Mouse (Mus musculus): ENCODE data around the gene Tmeff1. TPM values are rescaled to one million over a fixed set of nuclear protein-coding genes. Genes with fewer than 3 reads are reported as not detected.

Gene Tmeff1
- polyA plus RNA-seq, 1 experiment from 2014 or later, result 16.7 TPM

DNA sequence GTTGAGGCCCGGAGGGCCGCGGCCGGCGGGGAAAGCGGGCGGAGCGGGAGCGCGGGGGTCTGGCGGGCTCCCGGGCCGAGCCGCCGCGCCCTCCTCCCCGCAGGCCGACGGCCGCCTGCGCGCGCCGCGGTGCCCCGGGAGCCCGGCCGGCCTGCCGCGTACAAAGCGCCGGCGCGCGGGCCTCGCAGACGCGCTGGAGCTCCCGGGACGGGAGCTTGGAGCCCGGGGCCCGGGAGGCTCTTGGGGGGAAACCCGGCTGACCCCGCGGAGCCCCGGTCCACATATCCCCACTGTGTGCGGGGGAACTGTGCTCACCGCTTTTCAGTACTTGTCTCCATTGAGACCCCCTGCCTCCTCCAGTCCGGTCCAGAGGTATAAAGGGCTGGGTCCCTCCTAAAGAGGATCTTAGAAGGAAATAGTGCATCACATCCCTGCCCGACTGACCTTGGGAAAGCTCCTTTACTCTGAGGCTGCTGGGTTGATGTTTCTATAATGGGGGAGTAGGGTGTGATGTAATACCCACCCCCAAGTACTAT, 44.3 kb upstream of the Tmeff1 start:
- Histone ChIP-seq H3K4me2 (replicated peaks; ENCODE audit: low read depth) (peak overlapping the region; percentile 76), H3K36me3 (ENCODE audit: control insufficient read depth, insufficient read depth, low read length) (no peaks in the 10 kb centered on the region), H3K27me3 (ENCODE audit: control insufficient read depth, insufficient read depth, low read length) (no peaks in the 10 kb centered on the region), H3K4me1 (replicated peaks; ENCODE audit: control insufficient read depth, insufficient read depth) (no peaks in the 10 kb centered on the region; the same call in none of the 2 replicates), H3K9me3 (ENCODE audit: control insufficient read depth, low read length) (no peaks in the 10 kb centered on the region), H3K27ac (replicated peaks) (peak overlapping the region; percentile 88), H3K9ac (ENCODE audit: low read length) (peak overlapping the region; percentile 94), H3K4me3 (ENCODE audit: low read depth, low read length) (peak overlapping the region; percentile 70)
- TF ChIP-seq EP300 (optimal IDR thresholded peaks at IDR 0.05), result no peak
- 2% methylated on average over 35 of the region's 50 CpGs for WGBS
- peak; percentile 70 for ATAC-seq (ENCODE audit: low FRiP score, low TSS enrichment)
- DNase-seq (ENCODE audit: low spot score), result peak; percentile 56

DNA sequence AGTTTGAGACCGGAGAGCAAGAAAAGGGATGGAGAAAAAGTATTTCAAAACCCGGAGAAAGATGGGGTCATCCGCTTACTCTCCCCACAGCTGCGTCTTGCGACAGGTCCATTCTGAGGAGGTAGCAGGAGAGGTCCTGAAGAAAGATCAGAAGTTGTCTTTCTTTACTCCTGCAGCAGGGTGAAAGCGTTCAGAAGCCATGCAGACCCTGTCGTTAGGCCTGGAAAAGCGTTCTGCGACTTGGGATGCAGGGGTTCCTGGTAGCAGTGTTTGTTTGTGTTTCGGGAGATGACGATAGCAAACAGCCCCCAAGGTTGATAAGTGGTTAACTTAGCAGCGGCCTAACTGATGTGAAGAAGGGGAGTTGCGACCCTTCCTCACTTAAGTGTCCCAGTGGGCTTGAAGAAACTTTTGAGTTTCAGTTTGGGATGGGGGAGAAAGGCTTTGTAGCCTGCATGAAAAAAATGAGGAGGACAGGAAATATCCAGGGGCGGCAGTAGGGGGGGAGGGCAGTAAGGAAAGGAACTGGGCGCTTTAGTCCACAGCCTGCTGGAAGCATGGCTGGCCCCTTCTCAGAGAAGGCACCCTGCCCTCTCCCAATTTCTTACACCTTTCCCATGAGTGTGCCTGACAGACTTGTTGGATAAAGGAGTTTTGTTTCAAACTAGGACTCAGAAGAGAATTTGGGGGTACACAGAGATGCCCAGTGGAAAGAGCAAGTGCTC, 43.3 kb upstream of the Tmeff1 start:
- TF ChIP-seq CTCF (IDR thresholded peaks at IDR 0.05; ENCODE audit: low read depth), result no peak
- TF ChIP-seq EP300 (optimal IDR thresholded peaks at IDR 0.05), result no peak
- DNase-seq (ENCODE audit: low spot score) (peak; percentile 12), ATAC-seq (ENCODE audit: low FRiP score, low TSS enrichment) (no peak)
- Histone ChIP-seq H3K9me3 (ENCODE audit: control insufficient read depth, low read length) (no peaks in the 10 kb centered on the region), H3K27me3 (ENCODE audit: control insufficient read depth, insufficient read depth, low read length) (no peaks in the 10 kb centered on the region), H3K4me2 (replicated peaks; ENCODE audit: low read depth) (peak overlapping the region; percentile 76), H3K36me3 (ENCODE audit: control insufficient read depth, insufficient read depth, low read length) (no peaks in the 10 kb centered on the region), H3K4me1 (replicated peaks; ENCODE audit: control insufficient read depth, insufficient read depth) (no peaks in the 10 kb centered on the region; the same call in none of the 2 replicates), H3K4me3 (ENCODE audit: low read depth, low read length) (peak overlapping the region; percentile 70), H3K9ac (ENCODE audit: low read length) (peak overlapping the region; percentile 94; the same call in 1 of the 2 replicates), H3K27ac (replicated peaks) (no peak overlapping the region)
- WGBS, result 25% methylated on average over 15 of the region's 15 CpGs

DNA sequence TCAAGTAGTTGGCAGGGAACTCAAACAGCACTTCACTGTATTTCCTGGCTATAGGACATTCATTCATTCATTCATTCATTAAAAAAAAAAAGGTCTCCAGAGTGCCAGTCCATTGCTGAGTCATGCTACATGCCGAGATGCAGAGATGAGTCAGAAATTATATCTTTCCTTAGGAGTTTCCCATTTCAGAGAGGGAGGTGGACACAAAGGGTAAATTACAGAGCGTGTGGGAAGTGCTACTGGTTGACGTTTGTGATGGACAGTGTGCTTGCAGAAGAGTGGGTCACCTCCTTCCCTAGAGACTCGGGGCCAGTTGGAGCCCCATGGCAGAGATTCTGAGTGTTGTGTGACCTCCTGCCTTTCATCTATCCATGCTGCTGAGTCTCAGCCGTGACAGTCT, 42.6 kb upstream of the Tmeff1 start:
- peak; percentile 11 for DNase-seq (ENCODE audit: low spot score)
- no peak overlapping the region for H3K9ac ChIP-seq (ENCODE audit: low read length)
- H3K27ac ChIP-seq (replicated peaks), result no peak overlapping the region
- H3K4me1 ChIP-seq (replicated peaks; ENCODE audit: control insufficient read depth, insufficient read depth), result no peaks in the 10 kb centered on the region; the same call in none of the 2 replicates
- H3K27me3 ChIP-seq (ENCODE audit: control insufficient read depth, insufficient read depth, low read length), result no peaks in the 10 kb centered on the region
- H3K4me3 ChIP-seq (ENCODE audit: low read depth, low read length), result no peak overlapping the region
- no peak for TF ChIP-seq CTCF (IDR thresholded peaks at IDR 0.05; ENCODE audit: low read depth)
- no peak for TF ChIP-seq EP300 (optimal IDR thresholded peaks at IDR 0.05)
- peak overlapping the region; percentile 76; the same call in 1 of the 2 replicates for H3K4me2 ChIP-seq (replicated peaks; ENCODE audit: low read depth)
- no peaks in the 10 kb centered on the region for H3K9me3 ChIP-seq (ENCODE audit: control insufficient read depth, low read length)
- no peaks in the 10 kb centered on the region for H3K36me3 ChIP-seq (ENCODE audit: control insufficient read depth, insufficient read depth, low read length)
- no peak for ATAC-seq (ENCODE audit: low FRiP score, low TSS enrichment)
- WGBS, result 26% methylated on average over 5 of the region's 5 CpGs

DNA sequence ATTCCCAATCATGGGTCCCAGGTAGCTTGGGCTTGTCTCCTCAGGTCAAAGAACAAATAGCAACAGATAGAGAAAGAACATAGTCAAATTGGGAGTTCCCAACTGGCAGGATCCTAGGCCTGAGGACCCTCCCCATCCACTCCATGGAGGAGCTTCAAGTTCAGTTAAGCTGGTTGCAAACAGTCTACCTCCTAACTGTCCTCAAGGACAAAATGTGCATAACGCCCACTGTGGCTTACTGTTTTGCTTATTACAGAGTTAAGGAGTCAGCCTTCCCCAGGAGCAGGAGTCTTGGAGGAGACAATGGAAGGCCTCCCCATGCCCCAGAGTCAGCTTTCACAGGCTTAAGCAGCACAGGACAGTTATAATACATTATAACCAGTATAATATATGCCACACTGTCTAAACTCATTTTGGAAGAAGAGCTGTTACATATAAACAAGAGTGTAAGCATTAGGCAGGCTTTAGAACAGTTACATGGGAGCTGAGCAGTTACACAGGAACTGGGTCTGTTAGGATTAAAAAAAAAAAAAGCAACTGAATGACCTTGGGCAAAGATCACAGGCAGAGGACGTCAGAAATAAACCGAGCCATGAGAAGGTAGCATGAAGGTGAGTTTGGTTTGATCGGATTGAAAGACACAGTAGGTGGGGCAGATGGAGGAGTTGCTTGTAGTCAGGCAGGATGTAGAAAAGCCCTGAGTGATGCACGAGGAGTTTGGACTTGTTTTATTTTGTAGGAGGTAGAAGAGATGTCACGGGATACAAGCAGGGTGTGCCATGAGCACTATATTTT, 41.7 kb upstream of the Tmeff1 start:
- DNase-seq (ENCODE audit: low spot score) (peak; percentile 7), ATAC-seq (ENCODE audit: low FRiP score, low TSS enrichment) (no peak)
- Histone ChIP-seq H3K9me3 (ENCODE audit: control insufficient read depth, low read length) (no peaks in the 10 kb centered on the region), H3K4me3 (ENCODE audit: low read depth, low read length) (no peak overlapping the region), H3K9ac (ENCODE audit: low read length) (no peak overlapping the region), H3K27me3 (ENCODE audit: control insufficient read depth, insufficient read depth, low read length) (no peaks in the 10 kb centered on the region), H3K36me3 (ENCODE audit: control insufficient read depth, insufficient read depth, low read length) (no peaks in the 10 kb centered on the region), H3K27ac (replicated peaks) (no peak overlapping the region), H3K4me2 (replicated peaks; ENCODE audit: low read depth) (no peak overlapping the region), H3K4me1 (replicated peaks; ENCODE audit: control insufficient read depth, insufficient read depth) (no peaks in the 10 kb centered on the region; the same call in none of the 2 replicates)
- WGBS, result 51% methylated on average over 6 of the region's 6 CpGs
- TF ChIP-seq CTCF (IDR thresholded peaks at IDR 0.05; ENCODE audit: low read depth), result no peak
- TF ChIP-seq EP300 (optimal IDR thresholded peaks at IDR 0.05), result no peak

DNA sequence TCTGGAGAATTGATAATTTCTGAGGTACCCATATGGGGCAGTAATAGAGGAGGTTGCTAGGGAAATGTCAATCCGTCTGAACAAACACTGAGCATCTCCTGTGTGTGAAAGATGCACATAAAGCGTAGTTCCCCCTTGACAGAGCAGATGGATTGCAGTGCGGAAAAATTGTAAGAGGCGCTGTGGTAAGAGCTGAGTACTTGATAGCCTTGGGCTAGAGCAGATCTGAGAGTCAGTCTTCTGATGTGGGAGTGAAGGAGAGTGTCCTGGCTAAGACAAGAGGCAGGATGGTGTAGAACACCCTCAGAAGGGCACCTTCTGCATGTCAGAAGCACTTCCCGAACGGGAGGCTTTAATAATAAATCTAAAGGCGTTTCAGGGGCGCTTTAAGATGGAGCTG, 40.8 kb upstream of the Tmeff1 start:
- H3K36me3 ChIP-seq (ENCODE audit: control insufficient read depth, insufficient read depth, low read length), result no peaks in the 10 kb centered on the region
- ATAC-seq (ENCODE audit: low FRiP score, low TSS enrichment), result no peak
- H3K27ac ChIP-seq (replicated peaks), result no peak overlapping the region
- H3K4me1 ChIP-seq (replicated peaks; ENCODE audit: control insufficient read depth, insufficient read depth), result no peaks in the 10 kb centered on the region; the same call in none of the 2 replicates
- no peak for DNase-seq (ENCODE audit: low spot score)
- H3K27me3 ChIP-seq (ENCODE audit: control insufficient read depth, insufficient read depth, low read length), result no peaks in the 10 kb centered on the region
- no peak for TF ChIP-seq CTCF (IDR thresholded peaks at IDR 0.05; ENCODE audit: low read depth)
- no peak for TF ChIP-seq EP300 (optimal IDR thresholded peaks at IDR 0.05)
- no peaks in the 10 kb centered on the region for H3K9me3 ChIP-seq (ENCODE audit: control insufficient read depth, low read length)
- H3K9ac ChIP-seq (ENCODE audit: low read length), result no peak overlapping the region
- no peak overlapping the region for H3K4me2 ChIP-seq (replicated peaks; ENCODE audit: low read depth)
- no peak overlapping the region for H3K4me3 ChIP-seq (ENCODE audit: low read depth, low read length)
- WGBS, result 84% methylated on average over 8 of the region's 8 CpGs

All from stomach, postnatal 0 days (tissue).